Mouse (Mus musculus): ENCODE results near the gene Gm42674. TPM values are rescaled to one million over a fixed set of nuclear protein-coding genes. Genes with fewer than 3 reads are reported as not detected.
A peak's percentile ranks its signal among the peaks of the same experiment; 100 is the strongest.

Gm42674 gene
- polyA plus RNA-seq, 1 experiment from 2014 or later: not detected

GRCm38 (mm10) chr3:90605049-90605448, 3.3 kb downstream of the Gm42674 start:
- ChIA-PET CTCF (interaction anchor here (1.7 to 34.1 kb wide), 4 partner anchors 2 to 48 kb away, joined by 5 to 615 read pairs (median 312); partner anchors contain the start of genes Gm42674, S100a2, S100a4 and S100a5), POLR2A (interaction anchor here (5.2 to 6.3 kb wide), 2 partner anchors 7 to 18 kb away, joined by 32 to 75 read pairs; partner anchors contain the start of gene S100a6)
- no peak for DNase-seq (ENCODE audit: low read depth, low spot score)
- no peak for ATAC-seq
- in situ Hi-C loops (cut with MboI; ENCODE audit: low pct_unique_long_range_greater_than_20kb): no loop called here
- TF ChIP-seq CTCF (IDR thresholded peaks at IDR 0.05): no peak
- no peaks in the 10 kb centered on the region for H3K27me3 ChIP-seq

- ChIA-PET CTCF (interaction anchor here (1.7 to 34.1 kb wide), 4 partner anchors 2 to 47 kb away, joined by 5 to 615 read pairs (median 312); partner anchors contain the start of genes Gm42674, S100a2, S100a4 and S100a5), POLR2A (interaction anchor here (1.0 to 6.3 kb wide), 3 partner anchors 7 to 79 kb away, joined by 4 to 75 read pairs (median 32); partner anchors contain the start of genes S100a14 and S100a6)
- ATAC-seq: no peak
- no peaks in the 10 kb centered on the region for H3K27me3 ChIP-seq
- in situ Hi-C loops (cut with MboI; ENCODE audit: low pct_unique_long_range_greater_than_20kb): no loop called here
- TF ChIP-seq CTCF (IDR thresholded peaks at IDR 0.05): no peak
- DNase-seq (ENCODE audit: low read depth, low spot score): no peak
Measured at GRCm38 (mm10) chr3:90605736-90606135, 4.0 kb downstream of the Gm42674 start.

GRCm38 (mm10) chr3:90606185-90606584, 4.5 kb downstream of the Gm42674 start:
- POLR2A ChIA-PET: interaction anchor here (1.0 to 5.2 kb wide), 2 partner anchors 20 to 79 kb away, joined by 4 to 32 read pairs; partner anchors contain the start of gene S100a14
- in situ Hi-C loops (cut with MboI; ENCODE audit: low pct_unique_long_range_greater_than_20kb): no loop called here
- no peak for TF ChIP-seq CTCF (IDR thresholded peaks at IDR 0.05)
- CTCF ChIA-PET: interaction anchor here (24.3 to 34.1 kb wide), 2 partner anchors 1 to 16 kb away, joined by 615 read pairs; partner anchors contain the start of genes Gm42674, S100a2, S100a4 and S100a5
- no peak for DNase-seq (ENCODE audit: low read depth, low spot score)
- H3K27me3 ChIP-seq: no peaks in the 10 kb centered on the region
- no peak for ATAC-seq

- TF ChIP-seq CTCF (IDR thresholded peaks at IDR 0.05): no peak
- POLR2A ChIA-PET: interaction anchor here (5.2 kb wide), 1 partner anchor 21 kb away, joined by 32 read pairs; no protein-coding TSS in a partner anchor
- ATAC-seq (no peak), DNase-seq (ENCODE audit: low read depth, low spot score) (no peak)
- in situ Hi-C loops (cut with MboI; ENCODE audit: low pct_unique_long_range_greater_than_20kb): no loop called here
- CTCF ChIA-PET: interaction anchor here (24.3 to 34.1 kb wide), 2 partner anchors 0 to 17 kb away, joined by 615 read pairs; partner anchors contain the start of genes Gm42674, S100a2, S100a4 and S100a5
- H3K27me3 ChIP-seq: no peaks in the 10 kb centered on the region
Measured at GRCm38 (mm10) chr3:90607361-90607760, 5.7 kb downstream of the Gm42674 start.

- ATAC-seq: no peak
- H3K27me3 ChIP-seq: no peaks in the 10 kb centered on the region
- ChIA-PET POLR2A (no interaction called here), CTCF (interaction anchor here (24.3 kb wide), 1 partner anchor 18 kb away, joined by 615 read pairs; the partner anchor contains the start of genes Gm42674, S100a2 and S100a4)
- no peak for TF ChIP-seq CTCF (IDR thresholded peaks at IDR 0.05)
- in situ Hi-C loops (cut with MboI; ENCODE audit: low pct_unique_long_range_greater_than_20kb): no loop called here
- DNase-seq (ENCODE audit: low read depth, low spot score): no peak
Measured at GRCm38 (mm10) chr3:90608223-90608622, 6.5 kb downstream of the Gm42674 start, which contains the start of gene S100a5. TSS of gene S100a5 (plus strand) at chr3:90608523.

- in situ Hi-C loops (cut with MboI; ENCODE audit: low pct_unique_long_range_greater_than_20kb): no loop called here
- no peak for ATAC-seq
- H3K27me3 ChIP-seq: no peaks in the 10 kb centered on the region
- POLR2A ChIA-PET: interaction anchor here (0.5 to 2.4 kb wide), 3 partner anchors 15 to 121 kb away, joined by 3 to 12 read pairs (median 3); no protein-coding TSS in a partner anchor
- no peak for TF ChIP-seq CTCF (IDR thresholded peaks at IDR 0.05)
- CTCF ChIA-PET: interaction anchor here (24.3 kb wide), 1 partner anchor 19 kb away, joined by 615 read pairs; the partner anchor contains the start of genes Gm42674, S100a2 and S100a4
- no peak for DNase-seq (ENCODE audit: low read depth, low spot score)
Measured at GRCm38 (mm10) chr3:90609102-90609501, 7.4 kb downstream of the Gm42674 start.

- CTCF ChIA-PET: interaction anchor here (0.8 to 24.3 kb wide), 4 partner anchors 12 to 84 kb away, joined by 3 to 615 read pairs (median 36); partner anchors contain the start of genes Gm42674, S100a14, S100a2 and S100a4
- no peak for TF ChIP-seq CTCF (IDR thresholded peaks at IDR 0.05)
- H3K27me3 ChIP-seq: no peaks in the 10 kb centered on the region
- ATAC-seq (no peak), DNase-seq (ENCODE audit: low read depth, low spot score) (no peak)
- POLR2A ChIA-PET: interaction anchor here (0.6 to 5.9 kb wide), 6 partner anchors 9 to 75 kb away, joined by 3 to 86 read pairs (median 8); partner anchors contain the start of genes Gm42674, S100a16 and S100a4
- in situ Hi-C loops (cut with MboI; ENCODE audit: low pct_unique_long_range_greater_than_20kb): no loop called here
Measured at GRCm38 (mm10) chr3:90611494-90611893, 9.8 kb downstream of the Gm42674 start.

- ChIA-PET CTCF (interaction anchor here (0.7 to 24.3 kb wide), 6 partner anchors 11 to 107 kb away, joined by 3 to 615 read pairs (median 4); partner anchors contain the start of genes Gm42674, S100a14, S100a2 and S100a4), POLR2A (interaction anchor here (0.6 to 5.9 kb wide), 5 partner anchors 9 to 75 kb away, joined by 3 to 86 read pairs (median 6); partner anchors contain the start of genes Gm42674, S100a16 and S100a4)
- in situ Hi-C loops (cut with MboI; ENCODE audit: low pct_unique_long_range_greater_than_20kb): no loop called here
- H3K27me3 ChIP-seq: no peaks in the 10 kb centered on the region
- ATAC-seq: no peak
- no peak for DNase-seq (ENCODE audit: low read depth, low spot score)
- TF ChIP-seq CTCF (IDR thresholded peaks at IDR 0.05): no peak
Measured at GRCm38 (mm10) chr3:90612061-90612460, 10.4 kb downstream of the Gm42674 start.

GRCm38 (mm10) chr3:90612728-90613291, 11.1 kb downstream of the Gm42674 start, which contains the start of gene S100a6:
TSS of gene S100a6 (plus strand) at chr3:90612882.
- in situ Hi-C loops (cut with MboI; ENCODE audit: low pct_unique_long_range_greater_than_20kb): no loop called here
- H3K27me3 ChIP-seq: no peaks in the 10 kb centered on the region
- CTCF ChIA-PET: interaction anchor here (0.6 to 24.3 kb wide), 11 partner anchors 10 to 179 kb away, joined by 3 to 615 read pairs (median 5); partner anchors contain the start of genes Gm42674, S100a14, S100a2 and S100a4
- POLR2A ChIA-PET: interaction anchor here (0.8 to 5.9 kb wide), 3 partner anchors 10 to 26 kb away, joined by 6 to 86 read pairs (median 75); partner anchors contain the start of genes Gm42674 and S100a4
- TF ChIP-seq CTCF (IDR thresholded peaks at IDR 0.05): no peak
- DNase-seq (ENCODE audit: low read depth, low spot score): no peak
- ATAC-seq: peak; percentile 76

All from Patski (cell line).